Mouse (Mus musculus) hindbrain, embryonic 10.5 days (tissue): ENCODE measurements around the gene Rgl3. TPM values are rescaled to one million over a fixed set of nuclear protein-coding genes. Genes with fewer than 3 reads are reported as not detected.
A peak's percentile ranks its signal among the peaks of the same experiment; 100 is the strongest.

Experiments
- DNase-seq: peaks from one replicate; pipeline ENCODE4 v3.0.0-alpha.2; 2017; ENCODE audit warnings: low spot score
- H3K27ac ChIP-seq: fragments of 300-500 bp; sonication (generic); 2 replicates; pipeline ENCODE4 v1.5.1; 2016; ENCODE audit warnings: mild to moderate bottlenecking, moderate library complexity
- H3K27me3 ChIP-seq: fragments of 300-500 bp; sonication (generic); 2 replicates; pipeline ENCODE4 v1.6.1; 2016; ENCODE audit warnings: mild to moderate bottlenecking; ENCODE audit not compliant: poor library complexity, insufficient read depth, severe bottlenecking
- H3K36me3 ChIP-seq: fragments of 300-500 bp; sonication (generic); 2 replicates; pipeline ENCODE4 v1.6.1; 2016; ENCODE audit warnings: mild to moderate bottlenecking, moderate library complexity
- H3K4me1 ChIP-seq: fragments of 300-500 bp; sonication (generic); replicated peaks from 2 replicates; pipeline ENCODE4 v1.6.1; 2016; ENCODE audit warnings: mild to moderate bottlenecking
- H3K4me3 ChIP-seq: fragments of 300-500 bp; sonication (generic); 2 replicates; pipeline ENCODE4 v1.5.1; 2016; ENCODE audit warnings: mild to moderate bottlenecking, moderate library complexity
- H3K9me3 ChIP-seq: fragments of 300-500 bp; sonication (generic); 2 replicates; pipeline ENCODE4 v1.6.1; 2016; ENCODE audit warnings: mild to moderate bottlenecking, moderate library complexity
- WGBS: fragments of 180-500 bp; shearing (Covaris S2); methylation state at CpG from one replicate; pipeline ENCODE4 v1.1.7; 2016; 5-methylcytosine and 5-hydroxymethylcytosine counted together
- polyA plus RNA-seq: library from polyadenylated mRNA; unstranded; fragments of >200 nt; fragmentation: Nextera tagmentation; extraction: Ambion mirVana; gene quantifications from 2 replicates; pipeline ENCODE4 v1.2.1, GENCODE M21; 2016

Rgl3 gene
- 3.7 and 5.7 TPM in 2 replicates for polyA plus RNA-seq

GRCm38 (mm10) chr9:21989230-21990110 is at the start of gene Rgl3:
Gene Rgl3, minus strand, starts transcription at chr9:21989446.
- H3K4me1 ChIP-seq = peaks cover 32% of the 10 kb centered on the region
- H3K9me3 ChIP-seq = no peaks in the 10 kb centered on the region
- H3K27me3 ChIP-seq = peaks cover 92% of the 10 kb centered on the region
- peak within 1 kb of the TSS; percentile 70 for H3K27ac ChIP-seq
- WGBS = under 1% methylated on average over 42 of the region's 42 CpGs
- DNase-seq = peak; percentile 22
- peak within 1 kb of the TSS; percentile 61 for H3K4me3 ChIP-seq
- no peaks in the 10 kb centered on the region for H3K36me3 ChIP-seq

GRCm38 (mm10) chr9:22037826-22038225 is 48.6 kb upstream of the Rgl3 start:
- H3K4me3 ChIP-seq = no peak overlapping the region
- H3K9me3 ChIP-seq = 0 out of 2 replicates have a peak, but pooled peaks cover 3% of the 10 kb centered on the region
- no peak overlapping the region for H3K27ac ChIP-seq
- DNase-seq = no peak
- peaks cover 50% of the 10 kb centered on the region for H3K36me3 ChIP-seq
- no peaks in the 10 kb centered on the region for H3K27me3 ChIP-seq
- peaks cover 35% of the 10 kb centered on the region for H3K4me1 ChIP-seq
- 86% methylated on average over 10 of the region's 10 CpGs for WGBS

GRCm38 (mm10) chr9:22035300-22036044 is 46.2 kb upstream of the Rgl3 start:
- H3K9me3 ChIP-seq = 0 out of 2 replicates have a peak, but pooled peaks cover 2% of the 10 kb centered on the region
- 40% methylated on average over 6 of the region's 6 CpGs for WGBS
- H3K27ac ChIP-seq = peak overlapping the region; percentile 85
- no peak overlapping the region for H3K4me3 ChIP-seq
- no peaks in the 10 kb centered on the region for H3K27me3 ChIP-seq
- DNase-seq = peak; percentile 66
- H3K36me3 ChIP-seq = peaks cover 71% of the 10 kb centered on the region
- peaks cover 37% of the 10 kb centered on the region for H3K4me1 ChIP-seq

GRCm38 (mm10) chr9:22030386-22030785 is 41.1 kb upstream of the Rgl3 start:
- H3K27me3 ChIP-seq = peaks cover 6% of the 10 kb centered on the region; the same call in 1 of the 2 replicates
- WGBS = 92% methylated on average over 9 of the region's 9 CpGs
- peaks cover 85% of the 10 kb centered on the region for H3K36me3 ChIP-seq
- DNase-seq = no peak
- H3K9me3 ChIP-seq = no peaks in the 10 kb centered on the region
- peaks cover 67% of the 10 kb centered on the region for H3K4me1 ChIP-seq
- H3K27ac ChIP-seq = no peak overlapping the region; the same call in 1 of the 2 replicates
- H3K4me3 ChIP-seq = no peak overlapping the region

GRCm38 (mm10) chr9:22028467-22028866 is 39.2 kb upstream of the Rgl3 start:
- H3K4me3 ChIP-seq = peak overlapping the region; percentile 0; the same call in 1 of the 2 replicates
- H3K36me3 ChIP-seq = peaks cover 86% of the 10 kb centered on the region
- no peaks in the 10 kb centered on the region for H3K9me3 ChIP-seq
- 29% methylated on average over 7 of the region's 7 CpGs for WGBS
- peak; percentile 76 for DNase-seq
- peaks cover 6% of the 10 kb centered on the region; the same call in 1 of the 2 replicates for H3K27me3 ChIP-seq
- peak overlapping the region; percentile 73 for H3K27ac ChIP-seq
- peaks cover 70% of the 10 kb centered on the region for H3K4me1 ChIP-seq

- H3K9me3 ChIP-seq = no peaks in the 10 kb centered on the region
- DNase-seq = peak; percentile 54
- H3K4me1 ChIP-seq = peaks cover 60% of the 10 kb centered on the region
- WGBS = 36% methylated on average over 8 of the region's 8 CpGs
- H3K27me3 ChIP-seq = peaks cover 1% of the 10 kb centered on the region; the same call in 1 of the 2 replicates
- peak overlapping the region; percentile 78 for H3K27ac ChIP-seq
- no peak overlapping the region for H3K4me3 ChIP-seq
- H3K36me3 ChIP-seq = peaks cover 70% of the 10 kb centered on the region
Measured at GRCm38 (mm10) chr9:22024592-22024991, 35.3 kb upstream of the Rgl3 start.

- 81% methylated on average over 7 of the region's 7 CpGs for WGBS
- no peak overlapping the region for H3K4me3 ChIP-seq
Measured at GRCm38 (mm10) chr9:22017208-22017825, 28.1 kb upstream of the Rgl3 start.

GRCm38 (mm10) chr9:22016245-22016644 is 27.0 kb upstream of the Rgl3 start:
- Histone ChIP-seq H3K4me1 (peaks cover 28% of the 10 kb centered on the region), H3K36me3 (peaks cover 82% of the 10 kb centered on the region), H3K27ac (0 out of 2 replicates have a peak overlapping the region, but pooled peaks have one; percentile 29), H3K27me3 (no peaks in the 10 kb centered on the region), H3K9me3 (no peaks in the 10 kb centered on the region), H3K4me3 (no peak overlapping the region)
- DNase-seq = no peak
- WGBS = 70% methylated on average over 10 of the region's 10 CpGs

More at GRCm38 (mm10) chr9:22017208-22017825, 28.1 kb upstream of the Rgl3 start:
- H3K4me1 ChIP-seq = peaks cover 25% of the 10 kb centered on the region
- no peaks in the 10 kb centered on the region for H3K9me3 ChIP-seq
- no peak overlapping the region for H3K27ac ChIP-seq
- no peak for DNase-seq
- peaks cover 75% of the 10 kb centered on the region for H3K36me3 ChIP-seq
- no peaks in the 10 kb centered on the region for H3K27me3 ChIP-seq

GRCm38 (mm10) chr9:22012731-22013130 is 23.5 kb upstream of the Rgl3 start:
- Histone ChIP-seq H3K27me3 (no peaks in the 10 kb centered on the region), H3K4me1 (peaks cover 36% of the 10 kb centered on the region), H3K9me3 (no peaks in the 10 kb centered on the region), H3K36me3 (peaks cover 92% of the 10 kb centered on the region), H3K27ac (no peak overlapping the region), H3K4me3 (no peak overlapping the region)
- WGBS = 93% methylated on average over 13 of the region's 13 CpGs
- DNase-seq = no peak

- 87% methylated on average over 5 of the region's 5 CpGs for WGBS
Measured at GRCm38 (mm10) chr9:22011055-22011454, 21.8 kb upstream of the Rgl3 start.

GRCm38 (mm10) chr9:22004546-22004945 is 15.3 kb upstream of the Rgl3 start:
- DNase-seq = no peak
- H3K27ac ChIP-seq = no peak overlapping the region
- peak overlapping the region; percentile 87 for H3K4me3 ChIP-seq
- no peaks in the 10 kb centered on the region for H3K9me3 ChIP-seq
- 94% methylated on average over 12 of the region's 12 CpGs for WGBS
- H3K4me1 ChIP-seq = peaks cover 33% of the 10 kb centered on the region
- H3K36me3 ChIP-seq = peaks cover 58% of the 10 kb centered on the region
- H3K27me3 ChIP-seq = no peaks in the 10 kb centered on the region

More at GRCm38 (mm10) chr9:22011055-22011454, 21.8 kb upstream of the Rgl3 start:
- Histone ChIP-seq H3K9me3 (no peaks in the 10 kb centered on the region), H3K27ac (peak overlapping the region; percentile 26; the same call in 1 of the 2 replicates), H3K4me3 (no peak overlapping the region), H3K4me1 (peaks cover 28% of the 10 kb centered on the region), H3K27me3 (no peaks in the 10 kb centered on the region), H3K36me3 (peaks cover 95% of the 10 kb centered on the region)
- no peak for DNase-seq

- no peak for DNase-seq
- peak overlapping the region; percentile 88 for H3K27ac ChIP-seq
- H3K9me3 ChIP-seq = no peaks in the 10 kb centered on the region
- 0 out of 2 replicates have a peak, but pooled peaks cover 2% of the 10 kb centered on the region for H3K27me3 ChIP-seq
- H3K4me1 ChIP-seq = peaks cover 32% of the 10 kb centered on the region
- peak overlapping the region; percentile 87 for H3K4me3 ChIP-seq
- 1% methylated on average over 18 of the region's 18 CpGs for WGBS
- H3K36me3 ChIP-seq = peaks cover 44% of the 10 kb centered on the region
Measured at GRCm38 (mm10) chr9:22003163-22003554, 13.9 kb upstream of the Rgl3 start.
